Mouse (Mus musculus): ENCODE measurements around the gene H2al1f. TPM values are rescaled to one million over a fixed set of nuclear protein-coding genes. Genes with fewer than 3 reads are reported as not detected.
"Not testable (repeated sequence)": the region's sequence is repeated elsewhere in the genome, so short reads cannot be mapped to it uniquely, and the experiment has no call there.

Gene H2al1f
- not detected for total RNA-seq (2021)
- polyA plus RNA-seq (2012; rRNA removed): not detected in 2 replicates
- long read RNA-seq: 0 reads

- H3K27me3 ChIP-seq (ENCODE audit: control insufficient read depth, insufficient read depth, low read length); H3K79me2 ChIP-seq (replicated peaks; ENCODE audit: control insufficient read depth, insufficient read depth, low read length); H3K9ac ChIP-seq (ENCODE audit: low read depth, low read length); H3K36me3 ChIP-seq (ENCODE audit: control insufficient read depth, insufficient read depth, low read length); DNase-seq; H3K4me1 ChIP-seq (ENCODE audit: control insufficient read depth, insufficient read depth, low read length); H3K4me3 ChIP-seq; H3K27ac ChIP-seq; intact Hi-C loops (cut with DNase I): not testable (repeated sequence)
- WGBS: no CpG with 5 or more reads among the region's 6 CpGs
These were observed at the start of gene H2al1f for GRCm38 (mm10) chrX:11314858-11315257. Gene H2al1f (plus strand): TSS chrX:11315158.

- Histone ChIP-seq H3K79me2 (replicated peaks; ENCODE audit: control insufficient read depth, insufficient read depth, low read length) (no peaks in the 10 kb centered on the region), H3K27ac (no peak overlapping the region), H3K4me3 (no peak overlapping the region), H3K27me3 (ENCODE audit: control insufficient read depth, insufficient read depth, low read length) (no peaks in the 10 kb centered on the region), H3K36me3 (ENCODE audit: control insufficient read depth, insufficient read depth, low read length) (no peaks in the 10 kb centered on the region), H3K4me1 (ENCODE audit: control insufficient read depth, insufficient read depth, low read length) (peaks cover 2% of the 10 kb centered on the region), H3K9ac (ENCODE audit: low read depth, low read length) (no peak overlapping the region)
- WGBS: 39% methylated on average over 7 of the region's 7 CpGs
- intact Hi-C loops (cut with DNase I): no loop called here
- TF ChIP-seq EP300 (IDR thresholded peaks at IDR 0.05; ENCODE audit: insufficient read depth, low read depth, low read length): no peak
- no peak for TF ChIP-seq POLR2A (IDR thresholded peaks at IDR 0.05; ENCODE audit: insufficient read depth, low read depth, low read length)
- no peak for TF ChIP-seq CTCF (IDR thresholded peaks at IDR 0.05)
- DNase-seq: peak; percentile 23 to 31
These were observed 47.2 kb upstream of the H2al1f start for GRCm38 (mm10) chrX:11267791-11268190.

- TF ChIP-seq CTCF (IDR thresholded peaks at IDR 0.05): no peak
- no peak for TF ChIP-seq EP300 (IDR thresholded peaks at IDR 0.05; ENCODE audit: insufficient read depth, low read depth, low read length)
- TF ChIP-seq POLR2A (IDR thresholded peaks at IDR 0.05; ENCODE audit: insufficient read depth, low read depth, low read length): no peak
- Histone ChIP-seq H3K4me3 (no peak overlapping the region), H3K4me1 (ENCODE audit: control insufficient read depth, insufficient read depth, low read length) (peaks cover 2% of the 10 kb centered on the region), H3K79me2 (replicated peaks; ENCODE audit: control insufficient read depth, insufficient read depth, low read length) (no peaks in the 10 kb centered on the region), H3K36me3 (ENCODE audit: control insufficient read depth, insufficient read depth, low read length) (no peaks in the 10 kb centered on the region), H3K27me3 (ENCODE audit: control insufficient read depth, insufficient read depth, low read length) (no peaks in the 10 kb centered on the region), H3K27ac (no peak overlapping the region), H3K9ac (ENCODE audit: low read depth, low read length) (no peak overlapping the region)
- intact Hi-C loops (cut with DNase I): no loop called here
- peak; percentile 28 to 47 for DNase-seq
- WGBS: 74% methylated on average over 3 of the region's 3 CpGs
These were observed 45.9 kb upstream of the H2al1f start for GRCm38 (mm10) chrX:11269074-11269473.

GRCm38 (mm10) chrX:11273190-11273589 is 41.8 kb upstream of the H2al1f start:
- WGBS: 77% methylated on average over 3 of the region's 3 CpGs
- Histone ChIP-seq H3K4me1 (ENCODE audit: control insufficient read depth, insufficient read depth, low read length) (no peaks in the 10 kb centered on the region), H3K27ac (no peak overlapping the region), H3K27me3 (ENCODE audit: control insufficient read depth, insufficient read depth, low read length) (no peaks in the 10 kb centered on the region), H3K4me3 (no peak overlapping the region), H3K9ac (ENCODE audit: low read depth, low read length) (no peak overlapping the region), H3K36me3 (ENCODE audit: control insufficient read depth, insufficient read depth, low read length) (no peaks in the 10 kb centered on the region), H3K79me2 (replicated peaks; ENCODE audit: control insufficient read depth, insufficient read depth, low read length) (no peaks in the 10 kb centered on the region)
- intact Hi-C loops (cut with DNase I): no loop called here
- no peak for DNase-seq
- TF ChIP-seq EP300 (IDR thresholded peaks at IDR 0.05; ENCODE audit: insufficient read depth, low read depth, low read length) (no peak), POLR2A (IDR thresholded peaks at IDR 0.05; ENCODE audit: insufficient read depth, low read depth, low read length) (no peak), CTCF (IDR thresholded peaks at IDR 0.05) (no peak)

- no peaks in the 10 kb centered on the region for H3K4me1 ChIP-seq (ENCODE audit: control insufficient read depth, insufficient read depth, low read length)
These were observed 37.9 kb upstream of the H2al1f start for GRCm38 (mm10) chrX:11277083-11277482.

GRCm38 (mm10) chrX:11280741-11281140 is 34.2 kb upstream of the H2al1f start:
- TF ChIP-seq EP300 (IDR thresholded peaks at IDR 0.05; ENCODE audit: insufficient read depth, low read depth, low read length) (no peak), POLR2A (IDR thresholded peaks at IDR 0.05; ENCODE audit: insufficient read depth, low read depth, low read length) (no peak), CTCF (IDR thresholded peaks at IDR 0.05) (no peak)
- Histone ChIP-seq H3K79me2 (replicated peaks; ENCODE audit: control insufficient read depth, insufficient read depth, low read length) (no peaks in the 10 kb centered on the region), H3K9ac (ENCODE audit: low read depth, low read length) (no peak overlapping the region), H3K4me1 (ENCODE audit: control insufficient read depth, insufficient read depth, low read length) (no peaks in the 10 kb centered on the region), H3K27me3 (ENCODE audit: control insufficient read depth, insufficient read depth, low read length) (no peaks in the 10 kb centered on the region), H3K27ac (no peak overlapping the region), H3K4me3 (no peak overlapping the region), H3K36me3 (ENCODE audit: control insufficient read depth, insufficient read depth, low read length) (no peaks in the 10 kb centered on the region)
- intact Hi-C loops (cut with DNase I): no loop called here
- 66% methylated on average over 2 of the region's 2 CpGs for WGBS
- no peak for DNase-seq

More at GRCm38 (mm10) chrX:11277083-11277482, 37.9 kb upstream of the H2al1f start:
- intact Hi-C loops (cut with DNase I): no loop called here
- no peak for DNase-seq
- TF ChIP-seq POLR2A (IDR thresholded peaks at IDR 0.05; ENCODE audit: insufficient read depth, low read depth, low read length) (no peak), CTCF (IDR thresholded peaks at IDR 0.05) (no peak), EP300 (IDR thresholded peaks at IDR 0.05; ENCODE audit: insufficient read depth, low read depth, low read length) (no peak)
- no peak overlapping the region for H3K27ac ChIP-seq
- H3K36me3 ChIP-seq (ENCODE audit: control insufficient read depth, insufficient read depth, low read length): no peaks in the 10 kb centered on the region
- 65% methylated on average over 6 of the region's 6 CpGs for WGBS
- H3K9ac ChIP-seq (ENCODE audit: low read depth, low read length): no peak overlapping the region
- H3K79me2 ChIP-seq (replicated peaks; ENCODE audit: control insufficient read depth, insufficient read depth, low read length): no peaks in the 10 kb centered on the region
- no peaks in the 10 kb centered on the region for H3K27me3 ChIP-seq (ENCODE audit: control insufficient read depth, insufficient read depth, low read length)
- no peak overlapping the region for H3K4me3 ChIP-seq

All from heart, adult 2 months (tissue).